Mouse (Mus musculus) lung, embryonic 16.5 days (tissue): ENCODE results near the gene Rabgap1l. TPM values are rescaled to one million over a fixed set of nuclear protein-coding genes. Genes with fewer than 3 reads are reported as not detected.

Source experiments
- ATAC-seq: fragments of 200-750 bp; cut with Nextera tagmentation; 2 replicates; pipeline ENCODE4 v1.8.0; 2017; ENCODE audit warnings: low read depth, mild to moderate bottlenecking, moderate library complexity
- H3K27ac ChIP-seq: fragments of 300-500 bp; sonication (generic); 2 replicates; pipeline ENCODE4 v1.5.1; 2014; ENCODE audit warnings: mild to moderate bottlenecking, control low read depth, low read length
- H3K27me3 ChIP-seq: fragments of 300-500 bp; sonication (generic); 2 replicates; pipeline ENCODE4 v1.6.1; 2014; ENCODE audit warnings: low read depth, low read length, mixed read lengths; ENCODE audit not compliant: control insufficient read depth, insufficient read depth
- H3K36me3 ChIP-seq: fragments of 300-500 bp; sonication (generic); 2 replicates; pipeline ENCODE4 v1.6.1; 2014; ENCODE audit warnings: low read length; ENCODE audit not compliant: control insufficient read depth, insufficient read depth
- H3K4me1 ChIP-seq: fragments of 300-500 bp; sonication (generic); replicated peaks from 2 replicates; pipeline ENCODE4 v1.6.1; 2014; ENCODE audit warnings: low read length, mixed read lengths; ENCODE audit not compliant: control insufficient read depth, insufficient read depth
- H3K4me2 ChIP-seq: fragments of 300-500 bp; sonication (generic); 2 replicates; pipeline ENCODE4 v1.6.1; 2014; ENCODE audit warnings: low read depth, low read length, control low read depth
- H3K4me3 ChIP-seq: fragments of 300-500 bp; sonication (generic); 2 replicates; pipeline ENCODE4 v1.5.1; 2014; ENCODE audit warnings: mild to moderate bottlenecking, low read length, control low read depth
- H3K9ac ChIP-seq: fragments of 300-500 bp; sonication (generic); 2 replicates; pipeline ENCODE4 v1.6.1; 2014; ENCODE audit warnings: low read length, control low read depth
- H3K9me3 ChIP-seq: fragments of 300-500 bp; sonication (generic); 2 replicates; pipeline ENCODE4 v1.6.1; 2016; ENCODE audit warnings: low read length; ENCODE audit not compliant: control insufficient read depth
- WGBS: fragments of 180-500 bp; shearing (Covaris S2); extraction: QIAGEN DNeasy Blood & Tissue Kit; methylation state at CpG from one replicate; pipeline ENCODE4 v1.1.7; 2014; 5-methylcytosine and 5-hydroxymethylcytosine counted together
- polyA plus RNA-seq: library from polyadenylated mRNA; unstranded; fragments of >200 nt; fragmentation: Nextera tagmentation; extraction: Ambion mirVana; gene quantifications from 2 replicates; pipeline ENCODE4 v1.2.1, GENCODE M21; 2015

Rabgap1l gene
- polyA plus RNA-seq, 1 experiment from 2014 or later: 28.2 TPM

GRCm38 (mm10) chr1:160507766-160508165 is 285.2 kb downstream of the Rabgap1l start:
- no peak overlapping the region for H3K4me3 ChIP-seq
- H3K9ac ChIP-seq: no peak overlapping the region
- H3K27me3 ChIP-seq: no peaks in the 10 kb centered on the region
- H3K4me1 ChIP-seq: no peaks in the 10 kb centered on the region
- H3K27ac ChIP-seq: no peak overlapping the region
- ATAC-seq: no peak
- no peak overlapping the region for H3K4me2 ChIP-seq
- H3K9me3 ChIP-seq: no peaks in the 10 kb centered on the region
- H3K36me3 ChIP-seq: no peaks in the 10 kb centered on the region

GRCm38 (mm10) chr1:160496906-160497577 is 296.0 kb downstream of the Rabgap1l start:
- Histone ChIP-seq H3K9ac (no peak overlapping the region), H3K27me3 (no peaks in the 10 kb centered on the region), H3K9me3 (no peaks in the 10 kb centered on the region), H3K4me1 (no peaks in the 10 kb centered on the region), H3K4me2 (no peak overlapping the region), H3K27ac (no peak overlapping the region), H3K4me3 (no peak overlapping the region), H3K36me3 (no peaks in the 10 kb centered on the region)
- WGBS: 73% methylated on average over 3 of the region's 3 CpGs
- no peak for ATAC-seq

- Histone ChIP-seq H3K9me3 (no peaks in the 10 kb centered on the region), H3K4me2 (no peak overlapping the region), H3K36me3 (no peaks in the 10 kb centered on the region), H3K27ac (no peak overlapping the region), H3K4me1 (no peaks in the 10 kb centered on the region), H3K4me3 (no peak overlapping the region), H3K9ac (no peak overlapping the region), H3K27me3 (no peaks in the 10 kb centered on the region)
- 56% methylated on average over 3 of the region's 3 CpGs for WGBS
- no peak for ATAC-seq
These were observed 307.3 kb downstream of the Rabgap1l start for GRCm38 (mm10) chr1:160485731-160486130.

- no peak overlapping the region for H3K4me3 ChIP-seq
- no peaks in the 10 kb centered on the region for H3K4me1 ChIP-seq
- 84% methylated on average over 7 of the region's 7 CpGs for WGBS
- ATAC-seq: no peak
- H3K9me3 ChIP-seq: no peaks in the 10 kb centered on the region
- H3K27ac ChIP-seq: no peak overlapping the region
- H3K27me3 ChIP-seq: no peaks in the 10 kb centered on the region
- H3K36me3 ChIP-seq: no peaks in the 10 kb centered on the region
- H3K9ac ChIP-seq: no peak overlapping the region
- H3K4me2 ChIP-seq: no peak overlapping the region
These were observed 308.0 kb downstream of the Rabgap1l start for GRCm38 (mm10) chr1:160485028-160485427.

- Histone ChIP-seq H3K4me1 (no peaks in the 10 kb centered on the region), H3K27ac (no peak overlapping the region), H3K9ac (no peak overlapping the region), H3K4me2 (no peak overlapping the region), H3K9me3 (no peaks in the 10 kb centered on the region), H3K36me3 (no peaks in the 10 kb centered on the region), H3K4me3 (no peak overlapping the region), H3K27me3 (no peaks in the 10 kb centered on the region)
- 84% methylated on average over 2 of the region's 2 CpGs for WGBS
- ATAC-seq: no peak
These were observed 311.4 kb downstream of the Rabgap1l start for GRCm38 (mm10) chr1:160481643-160482042.

GRCm38 (mm10) chr1:160467443-160467842 is 325.6 kb downstream of the Rabgap1l start:
- Histone ChIP-seq H3K36me3 (no peaks in the 10 kb centered on the region), H3K9ac (no peak overlapping the region), H3K4me1 (no peaks in the 10 kb centered on the region), H3K4me2 (no peak overlapping the region), H3K4me3 (no peak overlapping the region), H3K27me3 (no peaks in the 10 kb centered on the region), H3K27ac (no peak overlapping the region), H3K9me3 (no peaks in the 10 kb centered on the region)
- ATAC-seq: no peak

- H3K27ac ChIP-seq: no peak overlapping the region
- no peak overlapping the region for H3K4me2 ChIP-seq
- H3K4me3 ChIP-seq: no peak overlapping the region
- no peaks in the 10 kb centered on the region for H3K9me3 ChIP-seq
- H3K27me3 ChIP-seq: no peaks in the 10 kb centered on the region
- H3K9ac ChIP-seq: no peak overlapping the region
- H3K4me1 ChIP-seq: no peaks in the 10 kb centered on the region
- no peak for ATAC-seq
- no peaks in the 10 kb centered on the region for H3K36me3 ChIP-seq
These were observed 327.8 kb downstream of the Rabgap1l start for GRCm38 (mm10) chr1:160465186-160465585.

- Histone ChIP-seq H3K27me3 (no peaks in the 10 kb centered on the region), H3K4me2 (no peak overlapping the region), H3K9ac (no peak overlapping the region), H3K27ac (no peak overlapping the region), H3K4me1 (no peaks in the 10 kb centered on the region), H3K4me3 (no peak overlapping the region), H3K36me3 (no peaks in the 10 kb centered on the region), H3K9me3 (no peaks in the 10 kb centered on the region)
- no peak for ATAC-seq
These were observed 328.9 kb downstream of the Rabgap1l start for GRCm38 (mm10) chr1:160464148-160464547.

GRCm38 (mm10) chr1:160460346-160460745 is 332.7 kb downstream of the Rabgap1l start:
- Histone ChIP-seq H3K36me3 (no peaks in the 10 kb centered on the region), H3K27me3 (no peaks in the 10 kb centered on the region), H3K9ac (no peak overlapping the region), H3K4me3 (no peak overlapping the region), H3K9me3 (no peaks in the 10 kb centered on the region), H3K4me2 (no peak overlapping the region), H3K27ac (no peak overlapping the region), H3K4me1 (no peaks in the 10 kb centered on the region)
- no peak for ATAC-seq
- 73% methylated on average over 1 of the region's 1 CpGs for WGBS

GRCm38 (mm10) chr1:160451663-160452062 is 341.3 kb downstream of the Rabgap1l start:
- Histone ChIP-seq H3K36me3 (no peaks in the 10 kb centered on the region), H3K4me2 (no peak overlapping the region), H3K4me1 (no peaks in the 10 kb centered on the region), H3K27me3 (no peaks in the 10 kb centered on the region), H3K4me3 (no peak overlapping the region), H3K9ac (no peak overlapping the region), H3K9me3 (no peaks in the 10 kb centered on the region), H3K27ac (no peak overlapping the region)
- no peak for ATAC-seq
- 48% methylated on average over 2 of the region's 2 CpGs for WGBS
